Comparison of ENCODE assay signal across 9 mouse cellular contexts in the genomic region with DNA sequence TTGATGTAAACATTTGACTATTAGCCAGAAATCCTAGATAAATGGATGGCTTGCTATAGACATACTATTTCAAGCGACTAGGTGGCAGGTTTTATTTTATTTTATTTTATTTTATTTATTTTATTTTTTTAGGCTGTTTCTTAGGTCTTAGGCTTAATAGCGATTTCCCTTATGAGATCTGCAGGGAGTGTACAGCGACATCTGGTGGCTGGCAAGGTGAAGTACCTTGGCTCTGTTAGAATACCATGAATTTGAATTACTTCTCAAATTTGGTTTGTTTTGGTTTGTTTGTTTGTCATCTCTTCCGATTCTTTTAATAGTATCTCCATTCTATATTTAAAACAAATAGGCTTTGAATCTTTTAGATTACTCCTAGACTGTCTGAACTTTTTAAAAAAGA. TPM values are rescaled to one million over a fixed set of nuclear protein-coding genes. Genes with fewer than 3 reads are reported as not detected.
DNase-seq lines count a peak whose midpoint lies in the region; ATAC-seq and TF ChIP-seq lines count a peak whose summit lies in the region.
"Had no signal": no experiment of that assay in that cellular context is flagged by ENCODE, and none has a peak within 500 bp of the region (broad histone marks: within the 10 kb centered on the region; RNA-seq: fewer than 3 reads in every experiment).

No protein-coding gene starts in this region.

- intact Hi-C loops in left cerebral cortex, postnatal 4 days (cut with DNase I) = no loop called here

- no peak for TF ChIP-seq EP300 in MEL (IDR thresholded peaks at IDR 0.05; ENCODE audit: low read depth in 1 of 2, low read length in 2 of 2)

- H3K4me1 ChIP-seq in forebrain, embryonic 13.5 days = peaks cover 12% of the 10 kb centered on the region
- H3K4me1 ChIP-seq in forebrain, embryonic 12.5 days = peaks cover 9% of the 10 kb centered on the region
- H3K4me1 ChIP-seq in MEL (ENCODE audit: control insufficient read depth in 1 of 2, insufficient read depth in 2 of 2, low read length in 2 of 2) = peaks cover 0 to 25% of the 10 kb centered on the region in 2 experiments
- no peaks in the 10 kb centered on the region for H3K4me1 ChIP-seq in embryonic facial prominence, embryonic 14.5 days (ENCODE audit: control insufficient read depth, insufficient read depth, low read length)

- no peaks in the 10 kb centered on the region for H3K27me3 ChIP-seq in forebrain, embryonic 13.5 days
- H3K27me3 ChIP-seq in forebrain, embryonic 12.5 days = no peaks in the 10 kb centered on the region
- no peaks in the 10 kb centered on the region for H3K27me3 ChIP-seq in MEL (ENCODE audit: control insufficient read depth in 1 of 2, insufficient read depth in 2 of 2, low read length in 2 of 2)
- H3K27me3 ChIP-seq in embryonic facial prominence, embryonic 14.5 days (replicated peaks; ENCODE audit: control insufficient read depth, insufficient read depth, low read length) = no peaks in the 10 kb centered on the region

- 8% methylated on average over 4 of the region's 4 CpGs for WGBS in forebrain, embryonic 13.5 days
- 11% methylated on average over 4 of the region's 4 CpGs for WGBS in forebrain, embryonic 12.5 days
- 6% methylated on average over 4 of the region's 4 CpGs for WGBS in embryonic facial prominence, embryonic 14.5 days

- no peaks in the 10 kb centered on the region for H3K9me3 ChIP-seq in forebrain, embryonic 13.5 days (replicated peaks)
- no peaks in the 10 kb centered on the region for H3K9me3 ChIP-seq in forebrain, embryonic 12.5 days
- H3K9me3 ChIP-seq in MEL (replicated peaks; ENCODE audit: insufficient read depth, low read length) = no peaks in the 10 kb centered on the region
- no peaks in the 10 kb centered on the region for H3K9me3 ChIP-seq in embryonic facial prominence, embryonic 14.5 days (ENCODE audit: control insufficient read depth, low read length)

- no peak overlapping the region for H3K4me2 ChIP-seq in forebrain, embryonic 13.5 days
- H3K4me2 ChIP-seq in forebrain, embryonic 12.5 days = no peak overlapping the region
- H3K4me2 ChIP-seq in embryonic facial prominence, embryonic 14.5 days (ENCODE audit: low read depth, low read length) = no peak overlapping the region

- peak; percentile 81 to 84 (median 83) for TF ChIP-seq CTCF in MEL (IDR thresholded peaks at IDR 0.05 in 2 of 3, conservative IDR thresholded peaks at IDR 0.05 in 1 of 3; ENCODE audit: control insufficient read depth in 1 of 3, insufficient read depth in 1 of 3, low read depth in 2 of 3, low read length in 3 of 3, poor library complexity in 1 of 3, severe bottlenecking in 1 of 3)

- no peak for TF ChIP-seq POLR2A in MEL (IDR thresholded peaks at IDR 0.05; ENCODE audit: control insufficient read depth in 1 of 2, insufficient read depth in 1 of 2, low read depth in 1 of 2, low read length in 2 of 2, poor library complexity in 1 of 2)

- no peak overlapping the region for H3K9ac ChIP-seq in forebrain, embryonic 13.5 days
- H3K9ac ChIP-seq in forebrain, embryonic 12.5 days = no peak overlapping the region
- no peak overlapping the region for H3K9ac ChIP-seq in MEL (ENCODE audit: control insufficient read depth, low read depth, low read length, poor library complexity, severe bottlenecking)
- no peak overlapping the region for H3K9ac ChIP-seq in embryonic facial prominence, embryonic 14.5 days (ENCODE audit: low read depth, low read length)

- no peak overlapping the region for H3K4me3 ChIP-seq in forebrain, embryonic 13.5 days
- H3K4me3 ChIP-seq in forebrain, embryonic 12.5 days (replicated peaks) = no peak overlapping the region
- H3K4me3 ChIP-seq in MEL (ENCODE audit: control insufficient read depth in 1 of 2, insufficient read depth in 1 of 2, low read depth in 2 of 2, low read length in 2 of 2) = 0 out of 4 replicates have a peak overlapping the region, but pooled peaks of 1 of the 2 experiments have one; percentile 13
- H3K4me3 ChIP-seq in embryonic facial prominence, embryonic 14.5 days (ENCODE audit: low read depth, low read length) = no peak overlapping the region

- TF ChIP-seq RAD21 in MEL (IDR thresholded peaks at IDR 0.05; ENCODE audit: low read depth, low read length) = peak; percentile 84

- no peaks in the 10 kb centered on the region; the same call in 1 of the 2 replicates for H3K79me2 ChIP-seq in MEL (ENCODE audit: control insufficient read depth, insufficient read depth, low read length, poor library complexity)

- H3K27ac ChIP-seq in forebrain, embryonic 13.5 days = no peak overlapping the region
- no peak overlapping the region for H3K27ac ChIP-seq in forebrain, embryonic 12.5 days
- H3K27ac ChIP-seq in MEL (ENCODE audit: control insufficient read depth, low read depth, low read length) = no peak overlapping the region
- no peak overlapping the region for H3K27ac ChIP-seq in embryonic facial prominence, embryonic 14.5 days (replicated peaks; ENCODE audit: low read depth, low read length)

- H3K36me3 ChIP-seq in forebrain, embryonic 13.5 days (ENCODE audit: poor library complexity, severe bottlenecking) = no peaks in the 10 kb centered on the region
- H3K36me3 ChIP-seq in forebrain, embryonic 12.5 days (replicated peaks) = no peaks in the 10 kb centered on the region
- peaks cover 0 to 17% of the 10 kb centered on the region in 2 experiments; a peak in 2 of 4 replicates for H3K36me3 ChIP-seq in MEL (ENCODE audit: control insufficient read depth in 1 of 2, insufficient read depth in 2 of 2, low read length in 2 of 2)
- H3K36me3 ChIP-seq in embryonic facial prominence, embryonic 14.5 days (ENCODE audit: control insufficient read depth, insufficient read depth, low read length) = no peaks in the 10 kb centered on the region

- peak; percentile 32 for DNase-seq in left cerebral cortex, postnatal 4 days
- DNase-seq in left cerebral cortex, adult 11 months (ENCODE audit: low spot score) = no peak
- DNase-seq in MEL (ENCODE audit: low read depth, low spot score) = peak; percentile 90
- peak; percentile 65 for DNase-seq in embryonic facial prominence, embryonic 14.5 days (ENCODE audit: low spot score)
- DNase-seq in mesoderm, embryonic 11.5 days (ENCODE audit: low read depth, low spot score) = peak; percentile 66
- DNase-seq in yolk sac, embryonic 10.5 days (ENCODE audit: low spot score) = no peak

- peak; percentile 33; the same call in 1 of the 2 replicates for ATAC-seq in forebrain, embryonic 13.5 days
- no peak for ATAC-seq in forebrain, embryonic 12.5 days (ENCODE audit: low FRiP score)
- no peak for ATAC-seq in embryonic facial prominence, embryonic 14.5 days (ENCODE audit: low read depth)

TF ChIP-seq in MEL, 35 proteins besides CTCF, POLR2A, EP300 and RAD21:
- no peak for TF ChIP-seq ZMIZ1 (IDR thresholded peaks at IDR 0.05; ENCODE audit: low read depth, low read length)
- TF ChIP-seq SMC3 (IDR thresholded peaks at IDR 0.05; ENCODE audit: low read depth, low read length) = peak; percentile 84
- TF ChIP-seq ZC3H11A (IDR thresholded peaks at IDR 0.05; ENCODE audit: low read depth, low read length) = peak; percentile 73

RNA-seq across cellular contexts. Expression of gene Chrna9, which starts 23.9 kb away (rescaled TPM):
- polyA plus RNA-seq in forebrain, embryonic 13.5 days (2015; fragmentation: Nextera tagmentation; extraction: Ambion mirVana) = not detected in 2 replicates
- not detected in 2 replicates for polyA plus RNA-seq in forebrain, embryonic 12.5 days (2016; fragmentation: Nextera tagmentation; extraction: Ambion mirVana)
- not detected for total RNA-seq in left cerebral cortex, postnatal 4 days (2021)
- not detected in 2 replicates for total RNA-seq in MEL (2012; rRNA removed)
- not detected for polyA plus RNA-seq in MEL (2012; ENCODE audit: insufficient read depth in 1 of 2, insufficient read length in 2 of 2, low read depth in 1 of 2, low replicate concordance in 2 of 2, missing spikeins in 1 of 2)
- polyA plus RNA-seq in embryonic facial prominence, embryonic 14.5 days (2014; fragmentation: Nextera tagmentation; extraction: Ambion mirVana) = 1.00 and 2.2 TPM in 2 replicates
- polyA plus RNA-seq: intestine, embryonic 14.5 days had no signal

RNA-seq across cellular contexts. Expression of gene 9130230L23Rik, which starts 45.5 kb away (rescaled TPM):
- polyA plus RNA-seq in forebrain, embryonic 13.5 days (2015; fragmentation: Nextera tagmentation; extraction: Ambion mirVana) = not detected in 2 replicates
- polyA plus RNA-seq in forebrain, embryonic 12.5 days (2016; fragmentation: Nextera tagmentation; extraction: Ambion mirVana) = 0.13 TPM in 1 of 2 replicates, not detected in the other
- not detected for total RNA-seq in left cerebral cortex, postnatal 4 days (2021)
- not detected in 2 replicates for total RNA-seq in MEL (2012; rRNA removed)
- under 1 TPM in 1 of 2 experiments, not detected in 1; 0.22 TPM for polyA plus RNA-seq in MEL (2012; ENCODE audit: insufficient read depth in 1 of 2, insufficient read length in 2 of 2, low read depth in 1 of 2, low replicate concordance in 2 of 2, missing spikeins in 1 of 2)
- polyA plus RNA-seq in embryonic facial prominence, embryonic 14.5 days (2014; fragmentation: Nextera tagmentation; extraction: Ambion mirVana) = 0.20 and 0.45 TPM in 2 replicates

Comparison
In these comparisons a context has a peak if more than half of its experiments do, and no peak if none do; other contexts are left out.
1. DNase-seq: peak in left cerebral cortex, postnatal 4 days (single experiment), MEL (single experiment), embryonic facial prominence, embryonic 14.5 days (single experiment) and mesoderm, embryonic 11.5 days (single experiment); none in left cerebral cortex, adult 11 months (single experiment) and yolk sac, embryonic 10.5 days (single experiment).